Mouse (Mus musculus): ENCODE results near the gene Dnajc2. TPM values are rescaled to one million over a fixed set of nuclear protein-coding genes. Genes with fewer than 3 reads are reported as not detected.
A peak's percentile ranks its signal among the peaks of the same experiment; 100 is the strongest.

Gene Dnajc2
- 21.1 and 29.5 TPM in 2 replicates for polyA plus RNA-seq (2012; rRNA removed)

DNA sequence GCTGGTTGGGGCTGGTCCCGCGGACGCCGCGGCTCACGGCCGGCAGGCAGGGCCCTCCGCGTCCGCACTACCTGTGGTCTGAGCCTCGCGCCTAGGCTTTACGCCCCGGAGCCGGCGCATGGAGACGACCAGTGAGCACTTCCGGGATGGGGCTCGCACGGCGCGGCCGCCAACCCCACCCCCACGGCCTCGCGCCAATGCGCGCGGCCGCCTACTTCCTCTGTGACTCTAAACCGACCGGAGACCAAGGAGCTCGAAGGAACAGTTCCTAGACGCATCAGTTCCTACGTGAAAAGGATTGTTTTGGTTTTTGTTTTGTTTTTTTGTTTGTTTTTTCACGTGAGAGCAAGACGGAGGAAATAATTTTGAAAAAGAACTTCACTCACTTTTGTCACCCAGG is at the start of gene Dnajc2, which contains the start of gene Psmc2:
Dnajc2 (minus strand) TSS at position 199 of the 400 bp plus-strand sequence.
Psmc2 (plus strand) TSS at position 231 of the 400 bp plus-strand sequence.
- peak; percentile 98 for DNase-seq (ENCODE audit: low read depth)
- TF ChIP-seq POLR2A (IDR thresholded peaks at IDR 0.05; ENCODE audit: borderline replicate concordance, extremely low read depth, insufficient read depth, insufficient read length, poor library complexity, severe bottlenecking) (peak; percentile 63; the same call in 1 of the 2 replicates), CTCF (IDR thresholded peaks at IDR 0.05; ENCODE audit: borderline replicate concordance, extremely low read depth, insufficient read depth, insufficient read length) (no peak)

DNA sequence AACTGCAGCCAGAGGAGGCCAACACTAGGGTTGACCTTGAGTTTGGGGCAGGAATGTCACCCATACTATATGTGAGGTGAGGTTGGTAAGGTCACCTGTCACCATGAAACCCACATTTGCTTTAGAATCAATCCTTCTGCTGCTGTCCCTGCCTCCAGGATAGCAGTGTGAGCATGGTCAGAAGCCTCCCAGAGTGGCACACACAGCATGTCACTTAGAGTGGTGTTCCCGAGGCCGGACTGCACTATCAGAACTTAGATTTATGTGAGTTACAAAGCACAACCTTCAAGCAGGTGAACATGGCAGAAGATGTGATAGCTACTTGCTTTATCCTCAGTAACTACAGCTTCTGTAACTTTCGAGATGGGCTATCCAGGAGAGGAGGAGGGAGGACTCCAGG is 46.7 kb upstream of the Dnajc2 start:
- DNase-seq (ENCODE audit: low read depth): no peak
- TF ChIP-seq CTCF (IDR thresholded peaks at IDR 0.05; ENCODE audit: borderline replicate concordance, extremely low read depth, insufficient read depth, insufficient read length) (no peak), POLR2A (IDR thresholded peaks at IDR 0.05; ENCODE audit: borderline replicate concordance, extremely low read depth, insufficient read depth, insufficient read length, poor library complexity, severe bottlenecking) (no peak)

DNA sequence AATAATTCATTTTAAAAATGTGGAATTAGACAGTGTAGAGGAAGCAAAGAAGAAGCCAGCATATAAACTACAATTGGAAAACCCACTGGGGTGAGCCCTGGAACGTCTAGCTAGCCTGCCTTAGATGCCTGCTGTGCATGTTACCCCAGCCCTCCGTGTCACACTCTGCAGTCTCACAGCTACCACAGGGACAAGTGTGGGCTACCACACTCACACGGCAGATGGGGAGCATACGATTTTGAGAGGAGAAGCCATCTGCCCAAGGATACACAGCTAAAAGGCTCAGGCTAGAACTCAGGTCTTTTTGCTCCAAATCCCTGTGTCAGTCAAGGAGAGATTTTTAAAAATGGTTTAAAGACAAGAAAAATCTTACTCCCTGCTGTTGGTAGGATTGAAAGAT is 43.8 kb upstream of the Dnajc2 start:
- TF ChIP-seq CTCF (IDR thresholded peaks at IDR 0.05; ENCODE audit: borderline replicate concordance, extremely low read depth, insufficient read depth, insufficient read length) (no peak), POLR2A (IDR thresholded peaks at IDR 0.05; ENCODE audit: borderline replicate concordance, extremely low read depth, insufficient read depth, insufficient read length, poor library complexity, severe bottlenecking) (no peak)
- DNase-seq (ENCODE audit: low read depth): peak; percentile 55

DNA sequence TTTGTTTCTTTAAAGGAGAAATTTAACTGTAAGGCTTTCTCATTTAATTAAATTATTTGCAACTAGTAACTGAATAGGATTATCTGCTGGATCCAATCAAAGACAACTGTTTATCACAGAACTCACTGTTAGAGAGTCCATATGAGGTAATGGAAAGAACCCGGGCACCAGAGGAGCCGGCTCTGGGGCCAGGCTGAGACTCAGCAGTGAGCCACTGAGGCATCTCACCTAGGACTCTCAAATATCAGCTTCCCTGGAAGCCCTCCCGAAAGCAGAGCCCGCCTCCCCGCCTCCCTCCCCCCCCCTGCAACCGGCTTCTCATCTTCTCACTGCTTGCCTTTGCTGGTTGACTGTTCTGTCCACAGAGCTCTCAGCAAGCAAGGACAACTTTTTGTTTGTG is 42.6 kb upstream of the Dnajc2 start:
- no peak for TF ChIP-seq POLR2A (IDR thresholded peaks at IDR 0.05; ENCODE audit: borderline replicate concordance, extremely low read depth, insufficient read depth, insufficient read length, poor library complexity, severe bottlenecking)
- no peak for TF ChIP-seq CTCF (IDR thresholded peaks at IDR 0.05; ENCODE audit: borderline replicate concordance, extremely low read depth, insufficient read depth, insufficient read length)
- DNase-seq (ENCODE audit: low read depth): no peak

DNA sequence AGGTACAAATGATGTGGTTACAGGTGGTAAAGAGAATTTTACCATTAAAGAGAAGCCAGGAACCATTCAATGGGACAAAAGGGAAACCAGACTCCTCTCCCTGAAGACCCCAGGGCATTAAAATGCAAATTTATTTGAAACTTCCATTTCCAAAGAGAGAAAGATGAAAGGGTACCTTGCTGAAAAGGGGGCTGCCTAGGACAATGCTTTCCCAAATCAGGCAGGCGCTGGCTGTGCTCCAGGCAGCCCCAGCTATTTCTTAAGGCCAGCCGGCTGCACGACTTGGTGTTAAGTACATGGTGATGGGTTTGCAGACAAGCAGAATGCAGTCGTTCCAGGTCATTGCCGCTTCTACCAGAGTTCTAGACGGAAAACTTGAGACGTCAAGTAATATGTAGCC is 41.3 kb upstream of the Dnajc2 start:
- peak; percentile 55 for DNase-seq (ENCODE audit: low read depth)
- no peak for TF ChIP-seq POLR2A (IDR thresholded peaks at IDR 0.05; ENCODE audit: borderline replicate concordance, extremely low read depth, insufficient read depth, insufficient read length, poor library complexity, severe bottlenecking)
- TF ChIP-seq CTCF (IDR thresholded peaks at IDR 0.05; ENCODE audit: borderline replicate concordance, extremely low read depth, insufficient read depth, insufficient read length): no peak

DNA sequence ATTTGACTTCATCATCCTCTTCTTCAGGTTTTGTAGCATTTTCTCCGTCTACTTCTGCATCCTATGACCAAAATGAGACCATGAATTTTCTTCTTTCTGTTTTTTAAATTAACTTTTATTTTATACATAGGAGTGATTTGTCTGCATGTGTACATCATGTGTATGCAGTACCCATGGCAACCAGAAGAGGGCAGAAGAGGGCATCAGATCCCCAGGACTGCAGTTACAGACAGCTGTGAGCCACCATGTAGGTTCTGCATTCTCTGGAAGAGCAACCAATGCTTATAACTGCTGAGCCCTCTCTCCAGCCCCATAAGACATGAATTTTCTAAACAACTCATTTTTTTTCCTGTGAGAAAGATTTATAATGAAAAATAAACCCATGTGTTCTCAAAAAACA is 28.9 kb upstream of the Dnajc2 start:
- TF ChIP-seq POLR2A (IDR thresholded peaks at IDR 0.05; ENCODE audit: borderline replicate concordance, extremely low read depth, insufficient read depth, insufficient read length, poor library complexity, severe bottlenecking) (no peak), CTCF (IDR thresholded peaks at IDR 0.05; ENCODE audit: borderline replicate concordance, extremely low read depth, insufficient read depth, insufficient read length) (peak; percentile 63)
- DNase-seq (ENCODE audit: low read depth): peak; percentile 60

DNA sequence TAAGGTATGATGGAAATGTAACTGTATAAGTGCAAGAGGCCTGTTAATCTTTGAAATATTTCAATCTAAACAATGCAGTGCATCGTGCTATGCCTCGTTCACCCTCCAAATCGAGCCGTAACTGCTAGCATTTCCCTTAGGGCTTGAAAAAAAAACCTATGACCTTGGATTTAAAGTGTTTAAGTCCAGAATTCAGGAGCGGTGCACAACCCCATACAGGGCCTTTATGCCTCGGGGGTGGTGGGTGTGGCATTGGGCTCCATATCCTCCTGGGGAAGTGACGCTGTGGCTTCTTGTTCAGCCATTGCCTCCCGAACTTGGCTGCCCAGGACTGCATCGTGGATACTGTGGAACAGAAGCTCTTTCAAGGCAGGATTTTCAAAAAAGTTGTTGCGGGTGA is 25.9 kb upstream of the Dnajc2 start:
- no peak for DNase-seq (ENCODE audit: low read depth)
- TF ChIP-seq POLR2A (IDR thresholded peaks at IDR 0.05; ENCODE audit: borderline replicate concordance, extremely low read depth, insufficient read depth, insufficient read length, poor library complexity, severe bottlenecking): no peak
- TF ChIP-seq CTCF (IDR thresholded peaks at IDR 0.05; ENCODE audit: borderline replicate concordance, extremely low read depth, insufficient read depth, insufficient read length): no peak

DNA sequence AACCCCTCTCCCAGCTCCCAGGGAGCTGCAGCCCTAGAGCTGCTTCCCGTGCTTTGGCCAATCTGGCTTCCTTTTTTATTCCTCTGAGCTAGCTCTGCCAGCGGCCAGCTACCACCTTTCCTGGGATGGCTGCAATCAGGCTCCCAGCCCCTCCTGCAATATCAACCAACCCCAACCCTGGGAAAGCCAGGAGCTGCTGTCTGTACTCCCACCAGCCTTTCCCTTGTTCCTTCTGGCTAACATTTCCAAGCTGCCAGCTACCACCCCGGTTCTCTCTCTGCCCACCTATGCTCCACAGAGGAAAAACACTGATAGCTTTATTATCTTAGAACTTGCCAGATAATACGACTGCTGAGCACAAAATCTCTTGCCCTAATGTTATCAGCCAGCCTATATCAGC is 19.8 kb upstream of the Dnajc2 start:
- no peak for DNase-seq (ENCODE audit: low read depth)
- no peak for TF ChIP-seq POLR2A (IDR thresholded peaks at IDR 0.05; ENCODE audit: borderline replicate concordance, extremely low read depth, insufficient read depth, insufficient read length, poor library complexity, severe bottlenecking)
- no peak for TF ChIP-seq CTCF (IDR thresholded peaks at IDR 0.05; ENCODE audit: borderline replicate concordance, extremely low read depth, insufficient read depth, insufficient read length)

DNA sequence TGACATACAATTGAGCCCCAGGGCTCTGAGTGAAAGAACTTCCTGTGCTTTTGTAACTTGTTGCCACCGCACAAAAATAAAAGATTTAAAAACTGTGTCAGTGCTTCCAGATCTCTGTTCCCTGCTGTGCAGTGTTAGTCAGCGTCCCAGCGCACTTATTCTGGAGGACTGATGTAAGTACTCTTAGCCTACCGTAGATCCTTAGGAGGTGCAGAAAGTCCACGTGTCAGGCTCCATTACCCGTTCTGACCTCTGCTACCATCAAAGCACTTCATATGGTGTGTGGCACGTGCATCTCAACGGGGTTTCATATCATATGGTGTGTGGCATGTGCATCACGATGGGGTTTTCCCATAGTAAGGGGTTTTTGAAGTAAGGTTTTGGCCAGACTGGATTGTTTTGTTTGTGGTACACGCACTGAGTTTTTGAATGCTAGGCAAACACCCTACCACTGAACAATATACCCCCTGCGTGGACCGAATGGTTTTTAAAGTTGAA is 18.7 kb upstream of the Dnajc2 start:
- no peak for DNase-seq (ENCODE audit: low read depth)
- TF ChIP-seq POLR2A (IDR thresholded peaks at IDR 0.05; ENCODE audit: borderline replicate concordance, extremely low read depth, insufficient read depth, insufficient read length, poor library complexity, severe bottlenecking) (no peak), CTCF (IDR thresholded peaks at IDR 0.05; ENCODE audit: borderline replicate concordance, extremely low read depth, insufficient read depth, insufficient read length) (no peak)

DNA sequence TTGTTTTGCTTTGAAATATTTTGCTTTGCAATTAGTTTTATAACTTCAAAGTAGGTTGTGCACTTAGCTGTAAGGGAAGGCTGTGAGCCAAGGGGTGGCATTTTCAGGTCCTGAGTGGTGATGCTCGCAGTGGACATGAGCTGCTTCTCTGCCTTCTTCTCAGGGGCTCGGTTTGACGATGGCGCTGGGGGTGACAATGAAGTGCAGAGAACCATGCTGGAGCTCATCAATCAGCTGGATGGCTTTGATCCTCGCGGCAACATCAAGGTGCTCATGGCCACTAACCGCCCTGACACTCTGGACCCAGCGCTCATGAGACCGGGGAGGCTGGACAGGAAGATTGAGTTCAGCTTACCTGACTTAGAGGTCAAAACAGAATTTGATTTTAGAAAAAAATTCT is 17.9 kb upstream of the Dnajc2 start:
- no peak for TF ChIP-seq CTCF (IDR thresholded peaks at IDR 0.05; ENCODE audit: borderline replicate concordance, extremely low read depth, insufficient read depth, insufficient read length)
- no peak for DNase-seq (ENCODE audit: low read depth)

DNA sequence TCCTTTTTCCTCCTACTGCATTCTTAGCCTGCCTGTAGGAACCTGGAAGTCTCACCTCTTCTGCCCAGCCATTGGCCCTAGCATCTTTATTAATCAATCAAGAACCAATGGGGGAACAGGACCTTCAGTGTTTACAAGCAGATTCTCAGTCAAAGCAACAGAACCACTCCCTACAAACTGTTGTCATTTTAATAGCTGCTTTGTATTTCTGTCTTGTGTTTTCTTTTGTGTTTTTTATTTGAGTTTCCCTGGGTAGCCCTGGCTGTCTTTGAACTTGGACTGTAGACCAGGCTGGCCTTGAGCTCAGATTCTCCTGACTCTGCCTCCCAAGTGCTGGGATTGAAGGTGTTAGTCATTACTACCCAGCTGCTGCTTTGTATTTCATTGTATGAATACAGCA is 7.1 kb upstream of the Dnajc2 start:
- TF ChIP-seq CTCF (IDR thresholded peaks at IDR 0.05; ENCODE audit: borderline replicate concordance, extremely low read depth, insufficient read depth, insufficient read length) (no peak), POLR2A (IDR thresholded peaks at IDR 0.05; ENCODE audit: borderline replicate concordance, extremely low read depth, insufficient read depth, insufficient read length, poor library complexity, severe bottlenecking) (no peak)
- DNase-seq (ENCODE audit: low read depth): no peak

DNA sequence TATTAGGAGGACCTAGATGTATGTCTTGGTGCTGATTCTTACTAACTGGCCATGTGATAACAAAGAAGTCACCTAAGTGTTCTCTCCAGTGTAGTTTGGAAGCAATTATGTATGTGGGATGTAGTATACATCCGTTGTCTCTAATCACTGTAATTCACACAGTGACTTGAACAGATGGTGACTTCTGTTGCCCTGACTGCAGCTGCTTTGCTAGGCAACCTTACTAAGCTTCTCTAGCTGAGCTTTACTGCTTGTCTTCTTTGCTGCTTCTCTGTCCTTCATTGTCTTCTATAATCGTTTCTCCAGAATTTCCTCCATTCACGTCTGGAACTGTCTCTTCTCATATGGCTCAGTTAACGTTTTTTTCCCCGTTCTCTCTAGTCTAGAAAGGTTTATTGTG is 4.0 kb upstream of the Dnajc2 start:
- TF ChIP-seq POLR2A (IDR thresholded peaks at IDR 0.05; ENCODE audit: borderline replicate concordance, extremely low read depth, insufficient read depth, insufficient read length, poor library complexity, severe bottlenecking) (no peak), CTCF (IDR thresholded peaks at IDR 0.05; ENCODE audit: borderline replicate concordance, extremely low read depth, insufficient read depth, insufficient read length) (no peak)
- DNase-seq (ENCODE audit: low read depth): peak; percentile 23

Data from brain, embryonic 14.5 days (tissue).